In the genomic region with DNA sequence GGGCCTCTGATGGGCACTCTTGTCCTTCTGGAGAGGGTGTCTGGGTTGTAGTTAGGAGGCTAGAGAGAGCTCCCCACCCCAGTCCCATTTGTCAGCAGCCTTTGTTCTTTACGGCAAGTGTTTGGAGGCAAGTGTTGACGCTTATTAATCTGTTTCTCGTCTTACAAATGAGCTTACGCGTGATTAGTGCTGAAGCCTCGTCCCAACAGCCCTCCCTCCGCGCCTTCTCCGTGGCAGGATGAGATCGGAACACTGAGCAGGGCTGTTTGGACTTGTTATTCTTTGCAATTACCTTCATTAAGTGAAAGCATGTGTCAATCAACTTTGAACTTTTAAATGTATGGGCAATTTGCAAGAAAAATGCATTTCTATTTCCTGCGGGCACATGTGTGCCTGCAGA, we compare ENCODE assay signal across 30 mouse cellular contexts.
A peak's percentile ranks its signal among the peaks of the same experiment; 100 is the strongest.
DNase-seq lines count a peak whose midpoint lies in the region; ATAC-seq and TF ChIP-seq lines count a peak whose summit lies in the region.
"Had no signal": no experiment of that assay in that cellular context is flagged by ENCODE, and none has a peak within 500 bp of the region (broad histone marks: within the 10 kb centered on the region; RNA-seq: fewer than 3 reads in every experiment).

No protein-coding gene starts in this region.

- ATAC-seq in forebrain, embryonic 16.5 days, result no peak
- no peak for ATAC-seq in lung, embryonic 16.5 days (ENCODE audit: low read depth)
- no peak for ATAC-seq in embryonic facial prominence, embryonic 13.5 days (ENCODE audit: insufficient number of reproducible peaks, insufficient read depth, low FRiP score, low TSS enrichment, low read depth)
- ATAC-seq: forebrain, embryonic 15.5 days; lung, postnatal 0 days had no signal

- TF ChIP-seq CTCF in lung, adult 2 months (IDR thresholded peaks at IDR 0.05; ENCODE audit: insufficient read depth, low read length), result no peak

- no peaks in the 10 kb centered on the region for H3K9me3 ChIP-seq in forebrain, embryonic 16.5 days (ENCODE audit: control insufficient read depth, low read length)
- no peaks in the 10 kb centered on the region for H3K9me3 ChIP-seq in forebrain, embryonic 10.5 days
- no peaks in the 10 kb centered on the region for H3K9me3 ChIP-seq in lung, embryonic 16.5 days (ENCODE audit: control insufficient read depth, low read length)
- no peaks in the 10 kb centered on the region for H3K9me3 ChIP-seq in embryonic facial prominence, embryonic 13.5 days
- H3K9me3 ChIP-seq: forebrain, embryonic 15.5 days; heart, embryonic 15.5 days; megakaryocyte, embryonic 14.5 days; midbrain, embryonic 12.5 days; neural tube, embryonic 12.5 days had no signal

- TF ChIP-seq POLR2A in lung, adult 2 months (IDR thresholded peaks at IDR 0.05; ENCODE audit: borderline replicate concordance, extremely low read depth, low read depth, low read length), result no peak

- 10% methylated on average over 11 of the region's 11 CpGs for WGBS in forebrain, embryonic 16.5 days
- WGBS in forebrain, embryonic 10.5 days, result 44% methylated on average over 11 of the region's 11 CpGs
- 48% methylated on average over 11 of the region's 11 CpGs for WGBS in lung, embryonic 16.5 days
- WGBS in lung, adult 2 months, result 67% methylated on average over 11 of the region's 11 CpGs
- 22% methylated on average over 11 of the region's 11 CpGs for WGBS in embryonic facial prominence, embryonic 13.5 days

- no peak overlapping the region for H3K9ac ChIP-seq in forebrain, embryonic 16.5 days (replicated peaks; ENCODE audit: low read depth, low read length)
- no peak overlapping the region for H3K9ac ChIP-seq in lung, embryonic 16.5 days (ENCODE audit: low read length)
- no peak overlapping the region for H3K9ac ChIP-seq in embryonic facial prominence, embryonic 13.5 days
- H3K9ac ChIP-seq: forebrain, embryonic 15.5 days; heart, embryonic 15.5 days; hindbrain, embryonic 14.5 days; midbrain, embryonic 12.5 days; neural tube, embryonic 12.5 days had no signal

- no peaks in the 10 kb centered on the region for H3K27me3 ChIP-seq in forebrain, embryonic 16.5 days (replicated peaks; ENCODE audit: control insufficient read depth, insufficient read depth, low read length)
- peaks cover 5% of the 10 kb centered on the region; the same call in 1 of the 2 replicates for H3K27me3 ChIP-seq in forebrain, embryonic 10.5 days (ENCODE audit: poor library complexity, severe bottlenecking)
- H3K27me3 ChIP-seq in lung, embryonic 16.5 days (ENCODE audit: control insufficient read depth, insufficient read depth, low read depth, low read length), result no peaks in the 10 kb centered on the region
- no peaks in the 10 kb centered on the region for H3K27me3 ChIP-seq in embryonic facial prominence, embryonic 13.5 days
- H3K27me3 ChIP-seq: forebrain, embryonic 15.5 days; heart, embryonic 15.5 days; neural tube, embryonic 12.5 days had no signal

- H3K4me2 ChIP-seq in forebrain, embryonic 16.5 days (ENCODE audit: low read length), result peak overlapping the region; percentile 10; the same call in 1 of the 2 replicates
- H3K4me2 ChIP-seq in lung, embryonic 16.5 days (ENCODE audit: low read depth, low read length), result no peak overlapping the region
- peak overlapping the region; percentile 24 for H3K4me2 ChIP-seq in embryonic facial prominence, embryonic 13.5 days
- H3K4me2 ChIP-seq: forebrain, embryonic 15.5 days; heart, embryonic 15.5 days; hindbrain, embryonic 14.5 days; liver, embryonic 11.5 days; midbrain, embryonic 12.5 days; neural tube, embryonic 12.5 days had no signal

- no peak overlapping the region for H3K27ac ChIP-seq in forebrain, embryonic 16.5 days (ENCODE audit: low read length)
- H3K27ac ChIP-seq in forebrain, embryonic 10.5 days, result no peak overlapping the region
- H3K27ac ChIP-seq in lung, embryonic 16.5 days (ENCODE audit: low read length), result peak overlapping the region; percentile 67; the same call in 1 of the 2 replicates
- H3K27ac ChIP-seq in embryonic facial prominence, embryonic 13.5 days, result no peak overlapping the region
- H3K27ac ChIP-seq: forebrain, embryonic 15.5 days; heart, embryonic 15.5 days; hindbrain, embryonic 14.5 days; midbrain, embryonic 12.5 days; neural tube, embryonic 12.5 days; stomach, postnatal 0 days had no signal

- H3K4me3 ChIP-seq in forebrain, embryonic 16.5 days (replicated peaks; ENCODE audit: low read length), result no peak overlapping the region
- H3K4me3 ChIP-seq in forebrain, embryonic 10.5 days, result no peak overlapping the region
- no peak overlapping the region for H3K4me3 ChIP-seq in lung, embryonic 16.5 days (ENCODE audit: low read length)
- H3K4me3 ChIP-seq in lung, adult 2 months (replicated peaks; ENCODE audit: extremely low read depth, low read depth, low read length), result no peak overlapping the region
- no peak overlapping the region for H3K4me3 ChIP-seq in embryonic facial prominence, embryonic 13.5 days
- H3K4me3 ChIP-seq: forebrain, embryonic 15.5 days; heart, embryonic 15.5 days; megakaryocyte, embryonic 14.5 days; midbrain, embryonic 12.5 days; myocyte; neural tube, embryonic 12.5 days had no signal

- DNase-seq in forebrain, embryonic 10.5 days (ENCODE audit: extremely low spot score, low spot score), result no peak
- DNase-seq in lung, adult 2 months, result no peak
- DNase-seq in retina, postnatal 1 day, result peak; percentile 69
- DNase-seq in spleen, postnatal 10 days (ENCODE audit: low spot score in 2 of 2), result no peak
- DNase-seq in MN1 (ENCODE audit: low spot score), result no peak
- DNase-seq: adrenal gland, postnatal 25 days; cerebellum, adult 18-20 months; cerebellum, postnatal 14 days; gastrocnemius, postnatal 14 days; heart, adult 11 months; kidney, adult 11 months; kidney, postnatal 14 days; layer of hippocampus, adult 9-11 months; lung, postnatal 4 days; right cerebral cortex, postnatal 25 days; thymus, adult 18-20 months; thymus, postnatal 36 days had no signal

- peaks cover 5% of the 10 kb centered on the region; the same call in 1 of the 2 replicates for H3K4me1 ChIP-seq in forebrain, embryonic 16.5 days (replicated peaks; ENCODE audit: control insufficient read depth, insufficient read depth, low read length)
- H3K4me1 ChIP-seq in forebrain, embryonic 10.5 days, result peaks cover 20% of the 10 kb centered on the region
- peaks cover 21% of the 10 kb centered on the region for H3K4me1 ChIP-seq in lung, embryonic 16.5 days (replicated peaks; ENCODE audit: control insufficient read depth, insufficient read depth, low read length)
- H3K4me1 ChIP-seq in lung, adult 2 months (ENCODE audit: control insufficient read depth, insufficient read depth, low read length), result 0 out of 2 replicates have a peak, but pooled peaks cover 2% of the 10 kb centered on the region
- peaks cover 24% of the 10 kb centered on the region for H3K4me1 ChIP-seq in embryonic facial prominence, embryonic 13.5 days
- H3K4me1 ChIP-seq: megakaryocyte, embryonic 14.5 days had no signal

- H3K36me3 ChIP-seq in forebrain, embryonic 16.5 days (ENCODE audit: control insufficient read depth, insufficient read depth), result no peaks in the 10 kb centered on the region
- no peaks in the 10 kb centered on the region for H3K36me3 ChIP-seq in forebrain, embryonic 10.5 days (replicated peaks)
- no peaks in the 10 kb centered on the region for H3K36me3 ChIP-seq in lung, embryonic 16.5 days (ENCODE audit: control insufficient read depth, insufficient read depth, low read length)
- H3K36me3 ChIP-seq in embryonic facial prominence, embryonic 13.5 days, result no peaks in the 10 kb centered on the region
- H3K36me3 ChIP-seq: forebrain, embryonic 15.5 days; heart, embryonic 15.5 days; midbrain, embryonic 12.5 days; neural tube, embryonic 12.5 days had no signal
